Mouse (Mus musculus): ENCODE measurements around the gene Gcg.

Gene Gcg

GRCm38 (mm10) chr2:62460231-62460710, 23.2 kb downstream of the Gcg start:
- no peak for DNase-seq (ENCODE audit: low spot score)

- DNase-seq (ENCODE audit: low spot score), result no peak
Observed at GRCm38 (mm10) chr2:62459241-62460174, 23.9 kb downstream of the Gcg start.

DNA sequence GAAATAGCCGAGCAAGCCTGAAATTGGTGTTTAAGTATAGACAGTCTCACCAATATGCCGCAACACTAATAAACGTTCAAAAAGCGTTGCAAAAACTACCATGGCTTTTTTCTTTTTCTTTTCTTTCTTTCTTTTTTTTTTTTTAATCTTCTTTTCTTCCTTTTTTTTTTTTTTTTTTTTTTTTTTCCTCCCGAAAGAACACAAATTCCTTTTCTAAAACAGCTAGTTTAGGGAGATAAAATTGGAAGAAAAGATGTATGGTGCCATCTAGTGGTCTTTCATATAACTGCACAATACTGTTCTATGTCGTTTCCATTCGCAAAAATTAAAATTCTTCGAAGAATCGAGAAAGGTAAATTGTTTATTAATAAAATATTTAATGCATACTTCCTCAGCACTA, 25.4 kb downstream of the Gcg start:
- no peak for DNase-seq (ENCODE audit: low spot score)

- DNase-seq (ENCODE audit: low spot score), result no peak
Observed at GRCm38 (mm10) chr2:62454991-62455390, 28.5 kb downstream of the Gcg start.

DNA sequence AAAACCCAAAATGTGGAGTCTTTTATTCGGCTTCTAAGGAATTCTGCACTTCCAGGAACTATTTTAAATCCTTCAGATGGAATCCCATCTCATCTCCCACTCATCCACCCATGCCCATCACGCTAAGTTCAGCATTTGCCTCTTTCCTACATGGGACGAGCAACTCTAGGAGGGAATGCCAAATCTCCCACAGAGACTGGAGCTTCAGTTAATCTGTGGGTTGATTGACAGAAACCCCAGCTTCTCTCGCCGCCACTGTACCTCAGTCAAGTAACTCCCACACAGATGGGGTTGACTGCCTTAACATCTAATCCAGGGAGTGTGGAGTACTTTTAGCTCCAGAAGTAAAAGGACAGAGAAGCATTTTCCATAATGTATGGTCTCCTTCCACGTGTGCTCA, 29.4 kb downstream of the Gcg start:
- no peak for DNase-seq (ENCODE audit: low spot score)

DNA sequence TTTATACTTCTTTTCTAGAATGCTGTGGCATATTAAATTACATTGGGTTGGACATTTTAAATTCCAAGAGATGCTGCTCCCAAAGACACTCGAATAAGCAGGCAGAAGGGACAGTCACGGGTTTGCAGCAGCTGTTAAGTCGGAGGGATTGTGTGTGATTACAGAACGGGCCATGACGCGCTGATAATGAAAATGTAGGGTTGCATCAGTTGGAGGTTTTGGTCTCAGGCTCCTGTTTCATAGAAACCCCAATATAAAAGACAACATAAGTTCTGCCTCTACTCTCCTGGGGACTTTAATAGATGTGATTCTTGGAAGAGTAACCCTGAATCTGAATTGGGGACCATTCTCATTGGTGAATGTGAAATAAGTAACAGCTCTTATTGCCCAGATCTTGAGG, 33.1 kb downstream of the Gcg start:
- no peak for DNase-seq (ENCODE audit: low spot score)

DNA sequence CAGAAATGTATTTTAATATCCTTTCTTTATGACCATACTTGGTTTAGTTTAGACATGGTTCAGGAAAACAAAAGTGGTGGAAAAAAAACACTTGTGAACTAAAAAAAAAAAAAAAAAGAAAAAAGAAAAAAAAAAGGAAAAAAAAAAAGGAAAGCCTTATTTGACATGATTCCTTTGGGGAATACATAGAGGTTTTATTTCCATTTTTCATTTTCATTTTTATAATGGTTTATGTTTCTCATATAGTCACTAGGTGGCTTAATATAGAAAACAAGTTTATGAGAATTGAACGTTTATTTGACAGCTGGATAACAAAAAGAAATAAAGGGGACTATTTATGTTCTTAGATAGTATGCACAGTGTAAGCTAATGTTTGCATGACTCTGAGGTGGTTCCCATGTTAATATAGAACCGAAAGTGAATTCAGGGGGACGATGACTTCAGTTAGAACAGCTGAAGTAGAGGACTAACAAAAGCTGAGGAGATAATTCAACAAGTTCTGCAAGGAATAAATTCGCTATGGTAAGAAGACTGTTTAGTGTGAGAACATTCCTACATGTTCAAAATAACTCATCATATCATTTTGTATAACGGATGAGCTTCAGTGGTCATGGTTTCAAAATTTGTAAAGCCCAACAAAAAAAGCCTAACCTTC, 33.6 kb downstream of the Gcg start:
- no peak for DNase-seq (ENCODE audit: low spot score)

DNA sequence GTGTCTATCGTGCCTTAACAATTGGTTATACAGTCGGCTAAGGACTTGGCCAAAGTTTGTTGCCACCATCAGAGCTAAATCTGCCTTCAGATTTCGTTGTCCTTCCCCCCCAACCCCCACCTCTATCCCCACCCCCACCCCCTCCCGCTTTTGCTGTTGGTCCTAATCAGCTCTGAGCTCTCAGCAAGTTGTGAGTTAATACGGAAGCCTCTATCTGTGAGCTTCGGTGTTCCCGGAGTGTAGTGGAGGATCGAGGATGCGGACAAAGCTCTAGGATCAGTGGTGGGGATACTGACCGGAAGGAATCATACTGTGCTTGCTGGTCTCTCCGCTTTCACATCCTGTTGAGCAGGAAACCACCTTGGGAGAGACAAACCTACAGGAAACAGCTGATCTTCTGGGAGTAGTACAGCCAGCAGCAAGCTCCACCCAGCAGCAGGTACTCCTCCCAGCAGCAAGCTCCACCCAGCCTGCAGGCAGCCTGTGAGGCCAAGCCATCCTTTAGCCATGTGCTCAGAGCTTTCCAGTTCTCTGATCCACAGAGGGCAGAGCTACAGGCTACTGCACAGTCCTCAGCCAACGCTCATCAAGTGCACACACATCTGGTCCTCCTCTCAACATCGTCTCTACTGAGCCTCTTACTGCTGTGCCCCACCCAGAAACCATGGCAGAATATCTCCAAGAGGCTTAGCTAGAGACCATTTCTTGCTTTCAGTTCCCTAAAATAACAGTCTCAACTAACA, 42.5 kb downstream of the Gcg start:
- no peak for DNase-seq (ENCODE audit: low spot score)

DNA sequence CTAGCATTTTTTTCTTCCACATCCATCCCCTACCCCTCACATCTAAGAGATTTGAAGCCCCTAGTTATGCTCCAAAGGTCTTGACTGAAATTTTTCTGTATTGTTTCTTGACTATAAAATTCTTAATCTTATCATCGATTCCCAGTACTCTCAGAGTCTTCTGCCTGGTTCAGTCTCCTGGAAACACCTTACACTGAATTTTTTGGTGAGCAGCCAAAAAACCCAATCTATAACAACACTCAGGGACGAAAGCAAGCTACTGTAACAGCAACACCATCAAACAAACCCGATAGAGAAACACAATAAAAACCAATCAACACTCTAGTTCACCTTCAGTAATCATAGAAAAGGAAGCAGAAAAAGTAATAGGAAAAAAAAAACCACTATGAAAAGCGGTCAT, 43.4 kb downstream of the Gcg start:
- DNase-seq (ENCODE audit: low spot score), result no peak

GRCm38 (mm10) chr2:62431245-62431795, 52.1 kb downstream of the Gcg start:
- no peak for DNase-seq (ENCODE audit: low spot score)

GRCm38 (mm10) chr2:62425941-62426340, 57.5 kb downstream of the Gcg start:
- DNase-seq (ENCODE audit: low spot score), result no peak

Data from ovary, postnatal 10 days (tissue).